Mouse (Mus musculus): ENCODE measurements around the gene Catsper2.
"Not testable (repeated sequence)": the region's sequence is repeated elsewhere in the genome, so short reads cannot be mapped to it uniquely, and the experiment has no call there.

- TF ChIP-seq CTCF (IDR thresholded peaks at IDR 0.05; ENCODE audit: borderline replicate concordance, extremely low read depth, insufficient read depth, insufficient read length); POLR2A (IDR thresholded peaks at IDR 0.05; ENCODE audit: borderline replicate concordance, extremely low read depth, insufficient read depth, insufficient read length, poor library complexity, severe bottlenecking): not testable (repeated sequence)
These were observed 26.5 kb downstream of the Catsper2 start, which contains the start of gene Strc for GRCm38 (mm10) chr2:121386961-121387575.
